Mouse (Mus musculus): Measurements from ENCODE around the gene Olfr1291-ps1. TPM values are rescaled to one million over a fixed set of nuclear protein-coding genes. Genes with fewer than 3 reads are reported as not detected.

Olfr1291-ps1 gene
- not detected in 2 replicates for polyA plus RNA-seq (2015; fragmentation: Nextera tagmentation; extraction: Ambion mirVana)

- Histone ChIP-seq H3K4me3 (no peak within 1 kb of the TSS), H3K9me3 (replicated peaks) (no peaks in the 10 kb centered on the region), H3K27me3 (no peaks in the 10 kb centered on the region), H3K36me3 (ENCODE audit: poor library complexity, severe bottlenecking) (no peaks in the 10 kb centered on the region), H3K27ac (no peak within 1 kb of the TSS), H3K4me2 (no peak within 1 kb of the TSS), H3K4me1 (no peaks in the 10 kb centered on the region), H3K9ac (no peak within 1 kb of the TSS)
- WGBS: 91% methylated on average over 3 of the region's 3 CpGs
- ATAC-seq: no peak
Measured at GRCm38 (mm10) chr2:111496880-111497279, at the start of gene Olfr1291-ps1. Olfr1291-ps1 (plus strand) TSS chr2:111497180.

- Histone ChIP-seq H3K4me1 (no peaks in the 10 kb centered on the region), H3K9me3 (replicated peaks) (no peaks in the 10 kb centered on the region), H3K27ac (no peak within 1 kb of the TSS), H3K36me3 (ENCODE audit: poor library complexity, severe bottlenecking) (no peaks in the 10 kb centered on the region), H3K27me3 (no peaks in the 10 kb centered on the region), H3K9ac (no peak within 1 kb of the TSS), H3K4me2 (no peak within 1 kb of the TSS), H3K4me3 (no peak within 1 kb of the TSS)
- 71% methylated on average over 1 of the region's 1 CpGs for WGBS
- ATAC-seq: no peak
Measured at GRCm38 (mm10) chr2:111448842-111449241, 48.1 kb upstream of the Olfr1291-ps1 start, which contains the start of gene Olfr1287. Olfr1287 (plus strand) TSS chr2:111449142.

- Histone ChIP-seq H3K27me3 (no peaks in the 10 kb centered on the region), H3K9ac (no peak within 1 kb of the TSS), H3K4me1 (no peaks in the 10 kb centered on the region), H3K4me3 (no peak within 1 kb of the TSS), H3K9me3 (replicated peaks) (no peaks in the 10 kb centered on the region), H3K27ac (no peak within 1 kb of the TSS), H3K4me2 (no peak within 1 kb of the TSS), H3K36me3 (ENCODE audit: poor library complexity, severe bottlenecking) (no peaks in the 10 kb centered on the region)
- 93% methylated on average over 1 of the region's 1 CpGs for WGBS
- ATAC-seq: no peak
Measured at GRCm38 (mm10) chr2:111473801-111474200, 23.2 kb upstream of the Olfr1291-ps1 start, which contains the start of gene Olfr1288. Olfr1288 (plus strand) TSS chr2:111474101.

GRCm38 (mm10) chr2:111480519-111480918, 16.5 kb upstream of the Olfr1291-ps1 start, which contains the start of gene Olfr1289:
Olfr1289 (plus strand) TSS chr2:111480819.
- Histone ChIP-seq H3K9me3 (replicated peaks) (no peaks in the 10 kb centered on the region), H3K9ac (no peak within 1 kb of the TSS), H3K27ac (no peak within 1 kb of the TSS), H3K27me3 (no peaks in the 10 kb centered on the region), H3K4me3 (no peak within 1 kb of the TSS), H3K4me2 (no peak within 1 kb of the TSS), H3K36me3 (ENCODE audit: poor library complexity, severe bottlenecking) (no peaks in the 10 kb centered on the region), H3K4me1 (no peaks in the 10 kb centered on the region)
- no peak for ATAC-seq
- WGBS: 87% methylated on average over 1 of the region's 1 CpGs

- Histone ChIP-seq H3K4me1 (no peaks in the 10 kb centered on the region), H3K36me3 (ENCODE audit: poor library complexity, severe bottlenecking) (no peaks in the 10 kb centered on the region), H3K27ac (no peak within 1 kb of the TSS), H3K27me3 (no peaks in the 10 kb centered on the region), H3K4me3 (no peak within 1 kb of the TSS), H3K4me2 (no peak within 1 kb of the TSS), H3K9me3 (replicated peaks) (no peaks in the 10 kb centered on the region), H3K9ac (no peak within 1 kb of the TSS)
- no peak for ATAC-seq
- 84% methylated on average over 5 of the region's 5 CpGs for WGBS
Measured at GRCm38 (mm10) chr2:111493729-111494128, 3.3 kb upstream of the Olfr1291-ps1 start, which contains the start of gene Olfr1290. Olfr1290 (minus strand) TSS chr2:111493829.

- no peaks in the 10 kb centered on the region for H3K4me1 ChIP-seq
- no peak overlapping the region for H3K27ac ChIP-seq
- H3K36me3 ChIP-seq (ENCODE audit: poor library complexity, severe bottlenecking): no peaks in the 10 kb centered on the region
- peaks cover 5% of the 10 kb centered on the region; the same call in 1 of the 2 replicates for H3K9me3 ChIP-seq (replicated peaks)
- H3K27me3 ChIP-seq: no peaks in the 10 kb centered on the region
- H3K9ac ChIP-seq: no peak overlapping the region
- H3K4me3 ChIP-seq: no peak overlapping the region
- ATAC-seq: no peak
- no peak overlapping the region for H3K4me2 ChIP-seq
- 92% methylated on average over 10 of the region's 10 CpGs for WGBS
Measured at GRCm38 (mm10) chr2:111517451-111517850, 20.5 kb downstream of the Olfr1291-ps1 start.

- WGBS: 98% methylated on average over 1 of the region's 1 CpGs
Measured at GRCm38 (mm10) chr2:111524903-111525302, 27.9 kb downstream of the Olfr1291-ps1 start, which contains the start of gene Olfr1293-ps. Olfr1293-ps (plus strand) TSS chr2:111525203.

GRCm38 (mm10) chr2:111540191-111540590, 43.2 kb downstream of the Olfr1291-ps1 start, which contains the start of gene Olfr1294:
Olfr1294 (minus strand) TSS chr2:111540291.
- Histone ChIP-seq H3K9ac (no peak within 1 kb of the TSS), H3K27ac (no peak within 1 kb of the TSS), H3K9me3 (replicated peaks) (no peaks in the 10 kb centered on the region), H3K4me1 (no peaks in the 10 kb centered on the region), H3K4me3 (no peak within 1 kb of the TSS), H3K36me3 (ENCODE audit: poor library complexity, severe bottlenecking) (no peaks in the 10 kb centered on the region), H3K27me3 (no peaks in the 10 kb centered on the region), H3K4me2 (no peak within 1 kb of the TSS)
- no peak for ATAC-seq
- WGBS: 65% methylated on average over 1 of the region's 1 CpGs

More at GRCm38 (mm10) chr2:111524903-111525302, 27.9 kb downstream of the Olfr1291-ps1 start, which contains the start of gene Olfr1293-ps:
- H3K4me3 ChIP-seq: no peak within 1 kb of the TSS
- H3K9me3 ChIP-seq (replicated peaks): 0 out of 2 replicates have a peak, but pooled peaks cover under 1% of the 10 kb centered on the region
- ATAC-seq: no peak
- no peak within 1 kb of the TSS for H3K9ac ChIP-seq
- H3K36me3 ChIP-seq (ENCODE audit: poor library complexity, severe bottlenecking): no peaks in the 10 kb centered on the region
- H3K27ac ChIP-seq: no peak within 1 kb of the TSS
- no peaks in the 10 kb centered on the region for H3K27me3 ChIP-seq
- H3K4me1 ChIP-seq: no peaks in the 10 kb centered on the region
- H3K4me2 ChIP-seq: no peak within 1 kb of the TSS

Other genes with a start within 250 kb of the Olfr1291-ps1 start
- not detected in 2 replicates for gene Olfr1276, start 242.7 kb upstream of the Olfr1291-ps1 start, polyA plus RNA-seq (2015; fragmentation: Nextera tagmentation; extraction: Ambion mirVana)
- gene Olfr1277, start 223.1 kb upstream of the Olfr1291-ps1 start, polyA plus RNA-seq (2015; fragmentation: Nextera tagmentation; extraction: Ambion mirVana): not detected in 2 replicates
- gene Olfr1278, start 207.0 kb upstream of the Olfr1291-ps1 start, polyA plus RNA-seq (2015; fragmentation: Nextera tagmentation; extraction: Ambion mirVana): not detected in 2 replicates
- not detected in 2 replicates for gene Olfr1279, start 196.5 kb upstream of the Olfr1291-ps1 start, polyA plus RNA-seq (2015; fragmentation: Nextera tagmentation; extraction: Ambion mirVana)
- not detected in 2 replicates for gene Olfr1280, start 183.2 kb upstream of the Olfr1291-ps1 start, polyA plus RNA-seq (2015; fragmentation: Nextera tagmentation; extraction: Ambion mirVana)
- not detected in 2 replicates for gene Olfr1281, start 170.7 kb upstream of the Olfr1291-ps1 start, polyA plus RNA-seq (2015; fragmentation: Nextera tagmentation; extraction: Ambion mirVana)
- not detected in 2 replicates for gene Olfr1282, start 161.1 kb upstream of the Olfr1291-ps1 start, polyA plus RNA-seq (2015; fragmentation: Nextera tagmentation; extraction: Ambion mirVana)
- not detected in 2 replicates for gene Olfr1283, start 130.4 kb upstream of the Olfr1291-ps1 start, polyA plus RNA-seq (2015; fragmentation: Nextera tagmentation; extraction: Ambion mirVana)
- not detected in 2 replicates for gene Olfr1284, start 121.7 kb upstream of the Olfr1291-ps1 start, polyA plus RNA-seq (2015; fragmentation: Nextera tagmentation; extraction: Ambion mirVana)
- not detected in 2 replicates for gene Olfr1286, start 74.1 kb upstream of the Olfr1291-ps1 start, polyA plus RNA-seq (2015; fragmentation: Nextera tagmentation; extraction: Ambion mirVana)
- gene Olfr1287, start 48.0 kb upstream of the Olfr1291-ps1 start, polyA plus RNA-seq (2015; fragmentation: Nextera tagmentation; extraction: Ambion mirVana): not detected in 2 replicates
- gene Olfr1288, start 23.1 kb upstream of the Olfr1291-ps1 start, polyA plus RNA-seq (2015; fragmentation: Nextera tagmentation; extraction: Ambion mirVana): not detected in 2 replicates
- gene Olfr1289, start 16.4 kb upstream of the Olfr1291-ps1 start, polyA plus RNA-seq (2015; fragmentation: Nextera tagmentation; extraction: Ambion mirVana): not detected in 2 replicates
- gene Olfr1290, start 3.4 kb upstream of the Olfr1291-ps1 start, polyA plus RNA-seq (2015; fragmentation: Nextera tagmentation; extraction: Ambion mirVana): not detected in 2 replicates
- gene Olfr1293-ps, start 28.0 kb downstream of the Olfr1291-ps1 start, polyA plus RNA-seq (2015; fragmentation: Nextera tagmentation; extraction: Ambion mirVana): not detected in 2 replicates
- not detected in 2 replicates for gene Olfr1294, start 43.1 kb downstream of the Olfr1291-ps1 start, polyA plus RNA-seq (2015; fragmentation: Nextera tagmentation; extraction: Ambion mirVana)
- not detected in 2 replicates for gene Olfr1295, start 72.5 kb downstream of the Olfr1291-ps1 start, polyA plus RNA-seq (2015; fragmentation: Nextera tagmentation; extraction: Ambion mirVana)
- gene Olfr1297, start 129.3 kb downstream of the Olfr1291-ps1 start, polyA plus RNA-seq (2015; fragmentation: Nextera tagmentation; extraction: Ambion mirVana): not detected in 2 replicates
- gene Olfr1298, start 152.0 kb downstream of the Olfr1291-ps1 start, polyA plus RNA-seq (2015; fragmentation: Nextera tagmentation; extraction: Ambion mirVana): not detected in 2 replicates
- gene Olfr1299, start 164.2 kb downstream of the Olfr1291-ps1 start, polyA plus RNA-seq (2015; fragmentation: Nextera tagmentation; extraction: Ambion mirVana): not detected in 2 replicates